Mouse (Mus musculus) forebrain, embryonic 10.5 days (tissue): ENCODE measurements around the gene Gm45021. TPM values are rescaled to one million over a fixed set of nuclear protein-coding genes. Genes with fewer than 3 reads are reported as not detected.
A peak's percentile ranks its signal among the peaks of the same experiment; 100 is the strongest.
"Not testable (repeated sequence)": the region's sequence is repeated elsewhere in the genome, so short reads cannot be mapped to it uniquely, and the experiment has no call there.

ENCODE experiments used
- DNase-seq: peaks from one replicate; pipeline ENCODE4 v3.0.0-alpha.2; 2017; ENCODE audit warnings: low spot score; ENCODE audit errors: extremely low spot score
- H3K27ac ChIP-seq: fragments of 300-500 bp; sonication (generic); 2 replicates; pipeline ENCODE4 v1.5.1; 2016; ENCODE audit warnings: mild to moderate bottlenecking
- H3K27me3 ChIP-seq: fragments of 300-500 bp; sonication (generic); 2 replicates; pipeline ENCODE4 v1.6.1; 2016; ENCODE audit warnings: mild to moderate bottlenecking; ENCODE audit not compliant: poor library complexity, severe bottlenecking
- H3K36me3 ChIP-seq: fragments of 300-500 bp; sonication (generic); replicated peaks from 2 replicates; pipeline ENCODE4 v1.6.1; 2016; ENCODE audit warnings: mild to moderate bottlenecking, moderate library complexity
- H3K4me1 ChIP-seq: fragments of 300-500 bp; sonication (generic); 2 replicates; pipeline ENCODE4 v1.6.1; 2016
- H3K4me3 ChIP-seq: fragments of 300-500 bp; sonication (generic); 2 replicates; pipeline ENCODE4 v1.5.1; 2016; ENCODE audit warnings: mild to moderate bottlenecking, moderate library complexity
- H3K9me3 ChIP-seq: fragments of 300-500 bp; sonication (generic); 2 replicates; pipeline ENCODE4 v1.6.1; 2016; ENCODE audit warnings: mild to moderate bottlenecking, moderate library complexity
- WGBS: fragments of 180-500 bp; shearing (Covaris S2); methylation state at CpG from one replicate; pipeline ENCODE4 v1.1.7; 2016; 5-methylcytosine and 5-hydroxymethylcytosine counted together
- polyA plus RNA-seq: library from polyadenylated mRNA; unstranded; fragments of >200 nt; fragmentation: Nextera tagmentation; extraction: Ambion mirVana; gene quantifications from 2 replicates; pipeline ENCODE4 v1.2.1, GENCODE M21; 2016

Gm45021 gene
- polyA plus RNA-seq, 1 experiment from 2014 or later, result not detected

DNA sequence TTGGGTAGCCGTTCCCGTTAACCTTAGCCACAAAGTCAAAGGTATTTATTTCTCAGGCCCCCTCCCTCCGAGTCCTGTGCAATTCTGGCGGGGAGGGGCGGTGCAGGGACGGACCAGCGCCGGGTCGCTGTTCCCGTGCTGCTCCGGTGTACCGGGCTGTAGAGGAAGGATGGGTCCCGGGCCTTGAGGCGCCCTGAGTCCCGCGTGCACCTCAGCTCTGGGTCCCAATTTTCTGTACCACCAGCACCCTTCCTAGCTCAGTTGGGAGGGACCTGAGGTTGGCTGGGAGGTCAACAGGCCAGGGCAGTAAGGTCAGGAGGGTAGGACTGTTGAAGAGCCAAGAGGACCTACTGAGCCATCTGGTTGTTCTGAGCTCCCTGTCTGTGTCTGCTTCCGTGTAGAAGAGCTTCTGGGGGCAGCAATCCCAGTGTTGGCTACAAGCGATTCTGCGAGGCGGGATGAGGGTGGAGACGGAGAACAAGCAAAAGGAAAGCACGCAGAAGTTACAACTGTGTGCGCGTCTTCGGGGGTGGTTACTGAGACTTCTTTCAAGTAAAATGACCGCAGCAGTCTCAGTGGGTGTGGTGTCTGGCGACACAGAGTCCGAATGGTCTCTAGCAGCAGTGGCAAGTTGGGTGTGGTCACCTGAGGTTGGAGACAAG, 12.8 kb downstream of the Gm45021 start:
- Histone ChIP-seq H3K36me3 (peaks cover 47% of the 10 kb centered on the region), H3K4me1 (peaks cover 24% of the 10 kb centered on the region), H3K4me3 (peak overlapping the region; percentile 71), H3K27ac (peak overlapping the region; percentile 94), H3K27me3 (no peaks in the 10 kb centered on the region), H3K9me3 (peaks cover 11% of the 10 kb centered on the region)
- no peak for DNase-seq
- WGBS, result 2% methylated on average over 28 of the region's 28 CpGs

- no peak for DNase-seq
- Histone ChIP-seq H3K36me3 (peaks cover 25% of the 10 kb centered on the region), H3K4me3 (no peak overlapping the region), H3K9me3 (no peaks in the 10 kb centered on the region), H3K27ac (no peak overlapping the region), H3K4me1 (0 out of 2 replicates have a peak, but pooled peaks cover 3% of the 10 kb centered on the region), H3K27me3 (no peaks in the 10 kb centered on the region)
- 72% methylated on average over 2 of the region's 2 CpGs for WGBS
These were observed 18.7 kb downstream of the Gm45021 start for GRCm38 (mm10) chr6:48608124-48608523.

DNA sequence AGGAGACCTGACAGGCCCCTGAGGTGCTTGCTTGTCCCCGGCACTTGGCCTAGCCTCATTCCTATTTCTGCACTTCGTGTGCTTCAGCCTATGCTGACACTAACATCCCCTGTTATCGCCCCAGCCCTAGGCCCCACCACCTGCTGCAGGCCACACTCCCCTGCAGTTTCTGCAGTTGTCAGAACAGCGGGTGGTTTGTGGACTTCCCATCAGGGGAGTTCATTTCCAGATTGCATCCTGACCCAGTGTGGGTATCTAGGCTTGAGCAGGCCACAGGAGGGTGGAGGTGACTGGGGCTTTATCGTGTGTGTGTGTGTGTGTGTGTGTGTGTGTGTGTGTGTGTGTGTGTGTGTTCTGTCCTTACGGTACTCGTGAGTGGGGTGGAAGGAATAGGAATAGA, 20.1 kb downstream of the Gm45021 start:
- H3K27me3 ChIP-seq, result no peaks in the 10 kb centered on the region
- H3K9me3 ChIP-seq, result no peaks in the 10 kb centered on the region
- no peak overlapping the region for H3K4me3 ChIP-seq
- no peak overlapping the region for H3K27ac ChIP-seq
- H3K36me3 ChIP-seq, result peaks cover 36% of the 10 kb centered on the region
- 65% methylated on average over 7 of the region's 7 CpGs for WGBS
- DNase-seq, result no peak
- 0 out of 2 replicates have a peak, but pooled peaks cover 3% of the 10 kb centered on the region for H3K4me1 ChIP-seq

GRCm38 (mm10) chr6:48610657-48611056, 21.2 kb downstream of the Gm45021 start:
- no peak for DNase-seq
- H3K27me3 ChIP-seq, result no peaks in the 10 kb centered on the region
- WGBS, result 94% methylated on average over 3 of the region's 3 CpGs
- H3K4me3 ChIP-seq, result no peak overlapping the region
- peaks cover 34% of the 10 kb centered on the region for H3K36me3 ChIP-seq
- 0 out of 2 replicates have a peak, but pooled peaks cover 3% of the 10 kb centered on the region for H3K4me1 ChIP-seq
- H3K27ac ChIP-seq, result no peak overlapping the region
- H3K9me3 ChIP-seq, result no peaks in the 10 kb centered on the region

DNA sequence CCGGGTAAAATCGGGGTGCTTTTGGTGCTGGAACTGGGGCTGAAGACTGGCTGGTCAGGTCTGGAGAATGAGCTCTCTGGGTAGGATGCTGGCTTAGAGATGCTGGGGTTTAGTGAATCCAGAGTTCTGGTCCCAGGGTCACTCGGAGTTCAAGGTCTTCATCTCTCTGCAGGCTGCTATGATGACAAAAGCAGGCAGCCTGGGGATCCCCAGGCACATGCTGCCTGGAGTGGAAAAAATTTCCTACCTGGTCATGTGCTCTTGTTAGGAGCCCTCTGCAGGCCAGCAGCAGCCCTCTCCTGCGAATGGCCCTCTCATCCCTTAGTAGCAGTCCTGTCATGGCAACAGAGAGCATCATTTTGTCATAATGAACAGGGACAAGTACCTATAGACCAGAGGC, 24.1 kb downstream of the Gm45021 start:
- H3K27ac ChIP-seq, result no peak overlapping the region
- peaks cover 43% of the 10 kb centered on the region for H3K36me3 ChIP-seq
- 90% methylated on average over 4 of the region's 4 CpGs for WGBS
- H3K9me3 ChIP-seq, result no peaks in the 10 kb centered on the region
- no peak for DNase-seq
- no peaks in the 10 kb centered on the region for H3K27me3 ChIP-seq
- 0 out of 2 replicates have a peak, but pooled peaks cover 3% of the 10 kb centered on the region for H3K4me1 ChIP-seq
- no peak overlapping the region for H3K4me3 ChIP-seq

- Histone ChIP-seq H3K27me3 (no peaks in the 10 kb centered on the region), H3K27ac (no peak overlapping the region), H3K9me3 (no peaks in the 10 kb centered on the region), H3K36me3 (peaks cover 53% of the 10 kb centered on the region), H3K4me3 (no peak overlapping the region), H3K4me1 (no peaks in the 10 kb centered on the region)
- no peak for DNase-seq
- 96% methylated on average over 5 of the region's 5 CpGs for WGBS
These were observed 25.3 kb downstream of the Gm45021 start for GRCm38 (mm10) chr6:48614756-48615155.

GRCm38 (mm10) chr6:48620031-48620430, 30.6 kb downstream of the Gm45021 start:
- Histone ChIP-seq H3K36me3 (peaks cover 45% of the 10 kb centered on the region), H3K4me1 (no peaks in the 10 kb centered on the region), H3K27ac (no peak overlapping the region), H3K9me3 (no peaks in the 10 kb centered on the region), H3K27me3 (peaks cover 2% of the 10 kb centered on the region), H3K4me3 (no peak overlapping the region)
- 95% methylated on average over 30 of the region's 30 CpGs for WGBS
- DNase-seq, result no peak

DNA sequence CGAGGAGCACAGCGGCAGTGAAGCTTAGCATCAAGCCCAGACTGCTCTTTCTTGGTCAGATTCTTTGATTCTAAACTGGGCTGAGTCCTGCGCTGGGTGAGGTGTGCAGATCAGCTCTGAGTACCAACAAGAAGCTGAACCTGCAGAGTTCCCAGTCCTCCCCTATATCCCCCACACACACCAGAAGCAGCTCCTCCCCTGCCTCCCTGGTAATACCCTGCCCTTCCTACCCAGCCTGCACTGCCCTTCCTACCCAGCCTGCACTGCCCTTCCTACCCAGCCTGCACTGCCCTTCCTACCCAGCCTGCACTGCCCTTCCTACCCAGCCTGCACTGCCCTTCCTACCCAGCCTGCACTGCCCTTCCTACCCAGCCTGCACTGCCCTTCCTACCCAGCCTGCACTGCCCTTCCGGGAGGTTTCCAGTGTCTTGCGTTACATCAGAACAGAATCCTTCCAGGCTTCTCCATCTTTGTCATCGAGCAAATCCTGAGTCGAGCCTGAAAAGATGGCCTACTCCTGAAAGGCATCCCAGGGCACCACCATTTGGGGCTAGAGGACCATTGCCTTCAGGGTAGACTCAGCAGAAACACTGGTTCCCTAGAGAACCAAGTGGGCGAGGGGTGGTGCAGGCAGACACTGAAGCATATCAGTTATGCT, 32.9 kb downstream of the Gm45021 start:
- WGBS, result 83% methylated on average over 8 of the region's 8 CpGs
- Histone ChIP-seq H3K36me3 (peaks cover 34% of the 10 kb centered on the region), H3K27me3 (peaks cover 25% of the 10 kb centered on the region), H3K4me1 (peaks cover 11% of the 10 kb centered on the region)
- H3K4me3 ChIP-seq, H3K9me3 ChIP-seq, H3K27ac ChIP-seq, DNase-seq: not testable (repeated sequence)

DNA sequence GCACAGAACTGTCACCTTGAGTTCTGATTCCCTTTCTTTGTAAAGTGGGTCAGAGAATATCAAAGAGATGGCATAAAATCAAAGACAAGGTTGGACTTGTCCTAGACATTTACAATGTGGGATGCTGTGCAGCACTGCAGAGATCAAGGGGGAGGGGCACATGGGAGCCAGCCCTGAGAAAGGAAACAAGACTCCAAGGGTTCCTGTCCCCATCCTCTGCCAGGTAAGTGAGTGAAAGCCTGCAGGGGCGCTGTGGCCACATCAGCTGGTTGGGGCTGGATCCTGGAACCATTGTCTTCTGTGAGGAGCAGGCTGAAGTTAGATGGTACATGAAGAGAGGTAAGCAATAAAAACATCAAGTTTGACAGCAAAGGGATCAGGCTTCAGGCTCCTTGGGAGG, 34.0 kb downstream of the Gm45021 start:
- whole genome bisulfite sequencing, result 25% methylated on average over 1 of the region's 1 CpGs
- no peak overlapping the region for H3K27ac ChIP-seq
- no peak overlapping the region for H3K4me3 ChIP-seq
- H3K27me3 ChIP-seq, result peaks cover 36% of the 10 kb centered on the region
- no peak for DNase-seq
- H3K4me1 ChIP-seq, result peaks cover 17% of the 10 kb centered on the region
- peaks cover 31% of the 10 kb centered on the region for H3K36me3 ChIP-seq
- no peaks in the 10 kb centered on the region for H3K9me3 ChIP-seq

GRCm38 (mm10) chr6:48626464-48626863, 37.1 kb downstream of the Gm45021 start, which contains the start of gene AI854703:
AI854703 (plus strand) TSS chr6:48626764.
- no peak for DNase-seq
- H3K9me3 ChIP-seq, result no peaks in the 10 kb centered on the region
- H3K4me1 ChIP-seq, result peaks cover 31% of the 10 kb centered on the region
- 22% methylated on average over 8 of the region's 8 CpGs for WGBS
- H3K36me3 ChIP-seq, result peaks cover 4% of the 10 kb centered on the region
- H3K27ac ChIP-seq, result peak within 1 kb of the TSS; percentile 63
- peaks cover 66% of the 10 kb centered on the region for H3K27me3 ChIP-seq
- H3K4me3 ChIP-seq, result peak within 1 kb of the TSS; percentile 58

DNA sequence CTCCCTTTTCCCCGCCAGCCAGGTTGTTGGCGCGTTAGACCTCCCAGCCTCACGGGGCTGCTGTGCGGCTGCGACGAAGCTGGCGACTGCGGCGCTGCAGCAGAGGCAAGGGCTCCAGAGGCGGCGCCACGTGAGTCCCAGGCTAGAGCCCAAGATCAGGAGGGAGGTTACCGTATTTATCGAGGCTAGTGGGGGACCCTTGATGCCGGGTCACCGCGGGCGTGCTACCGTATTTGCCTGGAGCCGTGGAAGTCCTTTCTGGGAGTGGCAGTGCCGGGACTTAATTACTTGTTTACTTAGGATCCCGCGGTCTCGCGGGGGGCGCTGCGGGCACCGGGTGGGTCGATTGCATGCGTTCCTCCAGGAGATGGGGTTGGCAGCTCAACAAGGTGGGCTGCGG, 37.6 kb downstream of the Gm45021 start:
- Histone ChIP-seq H3K27me3 (peaks cover 72% of the 10 kb centered on the region), H3K27ac (peak overlapping the region; percentile 63), H3K36me3 (no peaks in the 10 kb centered on the region), H3K9me3 (no peaks in the 10 kb centered on the region), H3K4me1 (peaks cover 31% of the 10 kb centered on the region), H3K4me3 (peak overlapping the region; percentile 58)
- DNase-seq, result peak; percentile 56
- WGBS, result under 1% methylated on average over 32 of the region's 32 CpGs

DNA sequence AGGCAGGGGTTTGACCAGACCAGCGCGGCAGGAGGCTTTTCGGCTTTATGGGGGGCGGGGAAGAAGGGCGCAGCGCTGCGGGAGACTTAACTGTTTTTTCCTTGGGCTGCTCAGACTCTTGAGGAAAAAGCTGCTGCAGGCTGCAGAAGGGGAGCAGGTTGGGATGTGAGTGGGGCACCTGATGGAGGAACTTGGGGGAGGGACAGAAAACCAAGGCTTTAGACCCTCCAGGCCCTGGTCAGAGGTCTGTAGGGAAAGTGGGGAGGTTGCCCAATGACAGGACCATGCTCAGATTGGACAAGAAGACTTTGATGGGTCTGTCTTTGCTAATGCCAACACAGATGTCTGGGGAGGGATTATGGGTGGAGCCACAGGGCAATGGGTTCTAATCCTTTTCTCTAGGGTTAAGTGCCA, 38.1 kb downstream of the Gm45021 start:
- 1% methylated on average over 7 of the region's 7 CpGs for WGBS
- no peaks in the 10 kb centered on the region for H3K9me3 ChIP-seq
- no peaks in the 10 kb centered on the region for H3K36me3 ChIP-seq
- H3K27ac ChIP-seq, result peak overlapping the region; percentile 63; the same call in 1 of the 2 replicates
- no peak for DNase-seq
- peaks cover 72% of the 10 kb centered on the region for H3K27me3 ChIP-seq
- H3K4me3 ChIP-seq, result peak overlapping the region; percentile 58
- peaks cover 31% of the 10 kb centered on the region for H3K4me1 ChIP-seq

DNA sequence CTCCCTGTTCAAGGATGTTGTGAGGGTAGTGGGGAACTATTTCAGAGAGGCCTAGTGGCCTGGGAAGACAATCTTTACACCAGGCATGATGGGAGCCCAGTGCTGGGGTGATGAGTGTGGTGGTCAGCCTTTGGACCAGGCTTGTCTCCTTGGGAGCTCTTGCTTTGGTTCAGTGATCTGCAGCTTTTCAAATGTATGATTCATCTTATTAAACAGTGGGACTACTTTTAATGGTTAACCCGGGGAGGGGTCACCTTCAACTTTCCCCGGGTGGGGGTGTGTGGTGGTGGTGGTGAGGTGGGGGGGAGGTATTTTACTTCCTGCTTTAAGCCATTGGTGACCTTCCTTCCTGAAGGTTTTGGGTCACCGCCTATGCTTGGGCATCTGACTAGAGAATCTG, 39.0 kb downstream of the Gm45021 start:
- H3K27me3 ChIP-seq, result peaks cover 72% of the 10 kb centered on the region
- no peak overlapping the region for H3K27ac ChIP-seq
- WGBS, result 86% methylated on average over 3 of the region's 3 CpGs
- peaks cover 31% of the 10 kb centered on the region for H3K4me1 ChIP-seq
- H3K4me3 ChIP-seq, result no peak overlapping the region
- no peak for DNase-seq
- H3K9me3 ChIP-seq, result no peaks in the 10 kb centered on the region
- no peaks in the 10 kb centered on the region for H3K36me3 ChIP-seq
